Mouse (Mus musculus): Measurements from ENCODE around the gene 2010003K11Rik. TPM values are rescaled to one million over a fixed set of nuclear protein-coding genes. Genes with fewer than 3 reads are reported as not detected.

2010003K11Rik gene
- polyA plus RNA-seq, 1 experiment = not detected

DNA sequence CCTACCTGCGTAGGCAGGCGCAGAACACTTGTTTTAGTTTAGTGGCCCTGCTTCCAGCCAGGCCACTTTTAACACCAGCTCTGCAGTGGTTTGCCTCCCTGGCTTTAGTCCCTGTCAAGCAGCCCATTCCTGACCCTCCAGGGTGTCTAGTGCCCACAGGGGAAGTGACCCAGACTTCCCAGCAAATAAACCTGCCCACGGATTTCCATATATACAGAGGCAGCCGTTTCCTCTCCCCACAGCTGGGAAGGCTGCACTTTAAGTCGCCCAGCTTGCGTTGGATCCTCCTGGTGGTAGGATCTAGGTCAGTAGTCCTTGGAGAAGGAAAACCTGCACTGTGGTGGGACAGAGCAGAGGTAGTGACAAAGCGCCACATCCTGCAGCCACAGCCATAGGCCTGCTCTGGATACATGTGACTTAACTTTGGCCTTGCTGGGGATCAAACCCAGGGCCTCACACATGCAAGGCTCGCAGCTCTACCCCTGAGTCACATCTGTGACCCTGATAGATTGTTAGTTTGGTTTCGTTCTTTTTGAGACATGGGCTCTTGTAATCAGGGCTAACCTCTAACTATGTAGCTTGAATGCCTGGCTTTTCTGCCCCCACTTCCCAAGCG, 7.2 kb downstream of the 2010003K11Rik start:
- Histone ChIP-seq H3K4me1 (ENCODE audit: control insufficient read depth, insufficient read depth, low read length) (peaks cover 12% of the 10 kb centered on the region), H3K4me3 (ENCODE audit: insufficient read depth, low read depth, low read length) (no peak overlapping the region), H3K27ac (ENCODE audit: insufficient read depth, low read depth, low read length) (no peak overlapping the region)
- TF ChIP-seq CTCF (IDR thresholded peaks at IDR 0.05; ENCODE audit: insufficient read depth, low read depth, low read length) (no peak), POLR2A (IDR thresholded peaks at IDR 0.05; ENCODE audit: insufficient read depth, low read depth, low read length) (no peak)
- 79% methylated on average over 10 of the region's 10 CpGs for WGBS

- H3K27ac ChIP-seq (ENCODE audit: insufficient read depth, low read depth, low read length) = no peak overlapping the region
- 59% methylated on average over 2 of the region's 2 CpGs for WGBS
- TF ChIP-seq POLR2A (IDR thresholded peaks at IDR 0.05; ENCODE audit: insufficient read depth, low read depth, low read length) (no peak), CTCF (IDR thresholded peaks at IDR 0.05; ENCODE audit: insufficient read depth, low read depth, low read length) (no peak)
These were observed 10.5 kb downstream of the 2010003K11Rik start for GRCm38 (mm10) chr19:4487877-4488276.

GRCm38 (mm10) chr19:4485006-4485405, 13.4 kb downstream of the 2010003K11Rik start:
- Histone ChIP-seq H3K27ac (ENCODE audit: insufficient read depth, low read depth, low read length) (no peak overlapping the region), H3K4me1 (ENCODE audit: control insufficient read depth, insufficient read depth, low read length) (peaks cover 8% of the 10 kb centered on the region), H3K4me3 (ENCODE audit: insufficient read depth, low read depth, low read length) (no peak overlapping the region)
- 74% methylated on average over 5 of the region's 5 CpGs for WGBS
- TF ChIP-seq POLR2A (IDR thresholded peaks at IDR 0.05; ENCODE audit: insufficient read depth, low read depth, low read length) = no peak
- no peak for TF ChIP-seq CTCF (IDR thresholded peaks at IDR 0.05; ENCODE audit: insufficient read depth, low read depth, low read length)

More at GRCm38 (mm10) chr19:4487877-4488276, 10.5 kb downstream of the 2010003K11Rik start:
- Histone ChIP-seq H3K4me1 (ENCODE audit: control insufficient read depth, insufficient read depth, low read length) (peaks cover 8% of the 10 kb centered on the region), H3K4me3 (ENCODE audit: insufficient read depth, low read depth, low read length) (no peak overlapping the region)

- no peak overlapping the region for H3K27ac ChIP-seq (ENCODE audit: insufficient read depth, low read depth, low read length)
- 44% methylated on average over 3 of the region's 3 CpGs for WGBS
- no peak overlapping the region for H3K4me3 ChIP-seq (ENCODE audit: insufficient read depth, low read depth, low read length)
- TF ChIP-seq CTCF (IDR thresholded peaks at IDR 0.05; ENCODE audit: insufficient read depth, low read depth, low read length) (no peak), POLR2A (IDR thresholded peaks at IDR 0.05; ENCODE audit: insufficient read depth, low read depth, low read length) (no peak)
- peaks cover 13% of the 10 kb centered on the region for H3K4me1 ChIP-seq (ENCODE audit: control insufficient read depth, insufficient read depth, low read length)
These were observed 16.1 kb downstream of the 2010003K11Rik start for GRCm38 (mm10) chr19:4482111-4482859.

- H3K27ac ChIP-seq (ENCODE audit: insufficient read depth, low read depth, low read length) = no peak overlapping the region
- peaks cover 18% of the 10 kb centered on the region for H3K4me1 ChIP-seq (ENCODE audit: control insufficient read depth, insufficient read depth, low read length)
- WGBS = 67% methylated on average over 4 of the region's 4 CpGs
- no peak overlapping the region for H3K4me3 ChIP-seq (ENCODE audit: insufficient read depth, low read depth, low read length)
- no peak for TF ChIP-seq POLR2A (IDR thresholded peaks at IDR 0.05; ENCODE audit: insufficient read depth, low read depth, low read length)
- no peak for TF ChIP-seq CTCF (IDR thresholded peaks at IDR 0.05; ENCODE audit: insufficient read depth, low read depth, low read length)
These were observed 17.1 kb downstream of the 2010003K11Rik start for GRCm38 (mm10) chr19:4481326-4481725.

DNA sequence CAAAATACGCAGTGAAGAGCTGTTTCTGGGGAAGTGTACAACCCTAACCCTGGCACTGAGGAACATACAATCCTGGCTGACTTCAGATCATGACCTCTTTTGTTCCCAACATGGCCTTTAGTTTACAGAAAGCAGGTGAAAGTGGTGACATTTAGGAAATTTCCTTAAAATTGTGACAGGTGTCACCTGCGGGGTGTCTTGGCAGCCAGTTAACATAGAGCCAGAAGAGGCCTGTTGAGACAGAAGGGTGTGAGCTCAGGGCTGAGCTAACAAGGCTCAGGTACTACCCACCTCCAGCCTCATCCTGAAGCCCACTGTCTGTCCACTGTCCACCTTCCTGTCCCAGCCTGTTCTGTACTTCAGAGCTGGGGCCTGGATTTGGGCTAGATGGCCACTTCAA, 18.3 kb downstream of the 2010003K11Rik start:
- no peak for TF ChIP-seq POLR2A (IDR thresholded peaks at IDR 0.05; ENCODE audit: insufficient read depth, low read depth, low read length)
- TF ChIP-seq CTCF (IDR thresholded peaks at IDR 0.05; ENCODE audit: insufficient read depth, low read depth, low read length) = no peak
- Histone ChIP-seq H3K27ac (ENCODE audit: insufficient read depth, low read depth, low read length) (no peak overlapping the region), H3K4me3 (ENCODE audit: insufficient read depth, low read depth, low read length) (no peak overlapping the region), H3K4me1 (ENCODE audit: control insufficient read depth, insufficient read depth, low read length) (peaks cover 29% of the 10 kb centered on the region)
- WGBS = 94% methylated on average over 2 of the region's 2 CpGs

DNA sequence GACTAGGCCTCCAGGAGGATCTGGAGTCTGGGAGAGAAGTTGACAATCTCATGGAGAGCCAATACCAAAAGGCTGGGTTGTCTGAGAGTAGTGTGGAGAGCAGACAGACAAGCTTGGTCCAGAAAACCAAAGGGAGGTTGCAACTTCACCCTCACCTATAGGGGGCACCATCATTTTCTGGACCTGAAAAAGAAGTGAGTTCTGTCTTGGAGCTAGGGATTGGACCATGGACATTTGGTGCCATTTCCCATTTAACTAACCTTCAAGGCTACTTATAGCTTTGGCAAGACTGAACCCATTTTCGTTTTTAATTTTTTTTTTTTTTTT, 20.2 kb downstream of the 2010003K11Rik start:
- Histone ChIP-seq H3K27ac (ENCODE audit: insufficient read depth, low read depth, low read length) (no peak overlapping the region), H3K4me3 (ENCODE audit: insufficient read depth, low read depth, low read length) (no peak overlapping the region), H3K4me1 (ENCODE audit: control insufficient read depth, insufficient read depth, low read length) (peaks cover 34% of the 10 kb centered on the region)
- WGBS = 39% methylated on average over 1 of the region's 1 CpGs
- TF ChIP-seq POLR2A (IDR thresholded peaks at IDR 0.05; ENCODE audit: insufficient read depth, low read depth, low read length) (no peak), CTCF (IDR thresholded peaks at IDR 0.05; ENCODE audit: insufficient read depth, low read depth, low read length) (no peak)

DNA sequence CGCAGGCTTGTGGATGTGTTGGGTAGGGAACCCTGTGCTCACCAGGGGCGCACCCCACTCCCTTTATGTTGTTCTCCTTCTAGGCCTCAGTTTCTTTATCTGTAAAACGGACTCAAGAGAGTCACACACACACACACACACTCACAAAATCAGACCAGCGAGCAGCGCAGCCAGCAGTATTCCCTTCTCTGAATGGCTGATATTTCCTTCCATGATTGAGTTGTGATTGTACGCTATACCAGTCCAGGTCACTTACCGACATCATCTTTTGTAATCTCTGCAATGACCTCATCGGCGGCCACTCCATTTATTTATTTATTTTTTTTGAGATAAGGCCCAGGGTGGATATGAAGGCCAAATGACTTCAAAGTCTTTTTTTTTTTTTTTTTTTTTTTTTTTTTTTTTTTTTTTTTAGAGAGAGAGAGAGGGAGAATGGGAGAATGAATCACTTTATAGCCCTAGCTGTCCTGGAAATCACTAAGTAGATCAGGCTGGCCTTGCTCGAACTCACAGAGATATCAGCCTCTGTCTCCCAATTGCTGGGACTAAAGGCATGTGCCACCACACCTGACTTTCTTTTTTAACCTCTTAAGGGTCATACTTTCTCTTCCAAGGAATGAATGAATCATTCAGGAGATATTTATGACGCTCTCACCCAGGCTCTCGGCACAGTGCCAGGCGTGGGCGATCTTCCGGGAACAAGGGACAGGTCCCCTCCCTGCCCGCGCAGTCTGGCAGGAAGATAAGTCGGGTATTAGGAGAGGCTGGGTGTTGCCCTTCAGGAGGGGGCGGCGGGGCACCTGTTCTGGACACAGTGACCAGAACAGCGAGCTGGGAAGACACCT, 20.8 kb downstream of the 2010003K11Rik start, which contains the start of gene Syt12:
Gene Syt12, minus strand, starts transcription at position 103 of the 845 bp plus-strand sequence.
- no peak for TF ChIP-seq CTCF (IDR thresholded peaks at IDR 0.05; ENCODE audit: insufficient read depth, low read depth, low read length)
- no peak for TF ChIP-seq POLR2A (IDR thresholded peaks at IDR 0.05; ENCODE audit: insufficient read depth, low read depth, low read length)
- 20% methylated on average over 21 of the region's 21 CpGs for WGBS
- Histone ChIP-seq H3K4me3 (ENCODE audit: insufficient read depth, low read depth, low read length) (peak within 1 kb of the TSS; percentile 61), H3K4me1 (ENCODE audit: control insufficient read depth, insufficient read depth, low read length) (peaks cover 31% of the 10 kb centered on the region), H3K27ac (ENCODE audit: insufficient read depth, low read depth, low read length) (peak within 1 kb of the TSS; percentile 74)
